Mouse (Mus musculus): ENCODE measurements at regions not wholly inside any gene's neighbourhood (a gene's known extent, or its start where the extent isn't known, plus 50 kb on each side); places are given as distances from the start of the nearest gene placed in this dataset.

GRCm38 (mm10) chr7:68907867-68908266 is 158.8 kb upstream of the Arrdc4 start:
- H3K27ac ChIP-seq (ENCODE audit: insufficient read depth, low read length) = no peak overlapping the region
- no peak overlapping the region for H3K9ac ChIP-seq (ENCODE audit: low read depth, poor library complexity, severe bottlenecking)
- TF ChIP-seq EP300 (IDR thresholded peaks at IDR 0.05; ENCODE audit: insufficient read depth, low read depth, low read length) (no peak), POLR2A (IDR thresholded peaks at IDR 0.05; ENCODE audit: insufficient read depth, low read length) (no peak), CTCF (IDR thresholded peaks at IDR 0.05; ENCODE audit: low read depth, low read length) (no peak)
- H3K36me3 ChIP-seq (ENCODE audit: control insufficient read depth, insufficient read depth, low read length, poor library complexity, severe bottlenecking) = no peaks in the 10 kb centered on the region
- H3K27me3 ChIP-seq (ENCODE audit: control insufficient read depth, insufficient read depth, low read length, poor library complexity, severe bottlenecking) = no peaks in the 10 kb centered on the region
- no peak overlapping the region for H3K4me3 ChIP-seq (ENCODE audit: low read depth, low read length)
- no peaks in the 10 kb centered on the region for H3K4me1 ChIP-seq (ENCODE audit: control insufficient read depth, insufficient read depth, low read length)
- no peaks in the 10 kb centered on the region for H3K9me3 ChIP-seq (replicated peaks; ENCODE audit: control insufficient read depth, insufficient read depth, low read length, poor library complexity, severe bottlenecking)

- Histone ChIP-seq H3K27ac (ENCODE audit: insufficient read depth, low read length) (no peak overlapping the region), H3K9ac (ENCODE audit: low read depth, poor library complexity, severe bottlenecking) (no peak overlapping the region), H3K36me3 (ENCODE audit: control insufficient read depth, insufficient read depth, low read length, poor library complexity, severe bottlenecking) (no peaks in the 10 kb centered on the region)
These were observed 157.8 kb upstream of the Arrdc4 start for GRCm38 (mm10) chr7:68906771-68907395.

DNA sequence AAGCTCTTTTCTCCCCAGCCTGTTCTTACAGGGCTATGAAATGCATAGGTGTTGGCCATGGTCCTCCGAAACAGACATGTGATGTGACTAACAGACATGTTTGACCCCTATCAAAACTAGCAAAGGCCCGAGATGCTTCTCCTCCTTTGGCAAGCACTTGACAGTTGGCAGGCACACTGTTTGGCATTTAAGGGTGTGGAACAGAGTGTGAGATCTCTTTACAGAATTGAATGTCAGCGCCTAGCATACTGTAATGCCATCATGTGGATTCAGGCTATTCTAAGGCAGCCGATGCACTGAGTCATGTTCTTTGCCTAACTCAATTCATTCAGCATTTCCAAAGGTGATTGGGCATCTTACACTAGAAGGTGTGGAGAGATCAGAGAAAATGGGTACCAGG is 156.8 kb upstream of the Arrdc4 start:
- no peak for TF ChIP-seq EP300 (IDR thresholded peaks at IDR 0.05; ENCODE audit: insufficient read depth, low read depth, low read length)
- TF ChIP-seq POLR2A (IDR thresholded peaks at IDR 0.05; ENCODE audit: insufficient read depth, low read length) = no peak
- TF ChIP-seq CTCF (IDR thresholded peaks at IDR 0.05; ENCODE audit: low read depth, low read length) = no peak
- H3K27ac ChIP-seq (ENCODE audit: insufficient read depth, low read length) = no peak overlapping the region
- H3K4me1 ChIP-seq (ENCODE audit: control insufficient read depth, insufficient read depth, low read length) = no peaks in the 10 kb centered on the region
- H3K9ac ChIP-seq (ENCODE audit: low read depth, poor library complexity, severe bottlenecking) = no peak overlapping the region
- H3K36me3 ChIP-seq (ENCODE audit: control insufficient read depth, insufficient read depth, low read length, poor library complexity, severe bottlenecking) = no peaks in the 10 kb centered on the region
- H3K27me3 ChIP-seq (ENCODE audit: control insufficient read depth, insufficient read depth, low read length, poor library complexity, severe bottlenecking) = no peaks in the 10 kb centered on the region
- H3K4me3 ChIP-seq (ENCODE audit: low read depth, low read length) = no peak overlapping the region
- H3K9me3 ChIP-seq (replicated peaks; ENCODE audit: control insufficient read depth, insufficient read depth, low read length, poor library complexity, severe bottlenecking) = no peaks in the 10 kb centered on the region

More at GRCm38 (mm10) chr7:68906771-68907395, 157.8 kb upstream of the Arrdc4 start:
- TF ChIP-seq POLR2A (IDR thresholded peaks at IDR 0.05; ENCODE audit: insufficient read depth, low read length) (no peak), CTCF (IDR thresholded peaks at IDR 0.05; ENCODE audit: low read depth, low read length) (no peak), EP300 (IDR thresholded peaks at IDR 0.05; ENCODE audit: insufficient read depth, low read depth, low read length) (no peak)
- Histone ChIP-seq H3K4me3 (ENCODE audit: low read depth, low read length) (no peak overlapping the region), H3K4me1 (ENCODE audit: control insufficient read depth, insufficient read depth, low read length) (no peaks in the 10 kb centered on the region), H3K27me3 (ENCODE audit: control insufficient read depth, insufficient read depth, low read length, poor library complexity, severe bottlenecking) (no peaks in the 10 kb centered on the region), H3K9me3 (replicated peaks; ENCODE audit: control insufficient read depth, insufficient read depth, low read length, poor library complexity, severe bottlenecking) (no peaks in the 10 kb centered on the region)

GRCm38 (mm10) chr7:68886173-68886572 is 137.1 kb upstream of the Arrdc4 start:
- Histone ChIP-seq H3K27me3 (ENCODE audit: control insufficient read depth, insufficient read depth, low read length, poor library complexity, severe bottlenecking) (no peaks in the 10 kb centered on the region), H3K36me3 (ENCODE audit: control insufficient read depth, insufficient read depth, low read length, poor library complexity, severe bottlenecking) (no peaks in the 10 kb centered on the region), H3K27ac (ENCODE audit: insufficient read depth, low read length) (no peak overlapping the region), H3K9me3 (replicated peaks; ENCODE audit: control insufficient read depth, insufficient read depth, low read length, poor library complexity, severe bottlenecking) (no peaks in the 10 kb centered on the region; the same call in 1 of the 2 replicates), H3K9ac (ENCODE audit: low read depth, poor library complexity, severe bottlenecking) (no peak overlapping the region), H3K4me1 (ENCODE audit: control insufficient read depth, insufficient read depth, low read length) (no peaks in the 10 kb centered on the region), H3K4me3 (ENCODE audit: low read depth, low read length) (no peak overlapping the region)
- TF ChIP-seq POLR2A (IDR thresholded peaks at IDR 0.05; ENCODE audit: insufficient read depth, low read length) (no peak), CTCF (IDR thresholded peaks at IDR 0.05; ENCODE audit: low read depth, low read length) (no peak), EP300 (IDR thresholded peaks at IDR 0.05; ENCODE audit: insufficient read depth, low read depth, low read length) (no peak)

- H3K27ac ChIP-seq (ENCODE audit: insufficient read depth, low read length) = no peak overlapping the region
- H3K4me3 ChIP-seq (ENCODE audit: low read depth, low read length) = no peak overlapping the region
- H3K9me3 ChIP-seq (replicated peaks; ENCODE audit: control insufficient read depth, insufficient read depth, low read length, poor library complexity, severe bottlenecking) = no peaks in the 10 kb centered on the region
- H3K9ac ChIP-seq (ENCODE audit: low read depth, poor library complexity, severe bottlenecking) = no peak overlapping the region
- no peaks in the 10 kb centered on the region for H3K36me3 ChIP-seq (ENCODE audit: control insufficient read depth, insufficient read depth, low read length, poor library complexity, severe bottlenecking)
- TF ChIP-seq EP300 (IDR thresholded peaks at IDR 0.05; ENCODE audit: insufficient read depth, low read depth, low read length) = no peak
- no peak for TF ChIP-seq CTCF (IDR thresholded peaks at IDR 0.05; ENCODE audit: low read depth, low read length)
- TF ChIP-seq POLR2A (IDR thresholded peaks at IDR 0.05; ENCODE audit: insufficient read depth, low read length) = no peak
- no peaks in the 10 kb centered on the region for H3K4me1 ChIP-seq (ENCODE audit: control insufficient read depth, insufficient read depth, low read length)
- H3K27me3 ChIP-seq (ENCODE audit: control insufficient read depth, insufficient read depth, low read length, poor library complexity, severe bottlenecking) = no peaks in the 10 kb centered on the region
These were observed 124.0 kb upstream of the Arrdc4 start for GRCm38 (mm10) chr7:68873008-68873407.

- no peak overlapping the region for H3K27ac ChIP-seq (ENCODE audit: insufficient read depth, low read length)
- H3K36me3 ChIP-seq (ENCODE audit: control insufficient read depth, insufficient read depth, low read length, poor library complexity, severe bottlenecking) = no peaks in the 10 kb centered on the region
- no peaks in the 10 kb centered on the region for H3K27me3 ChIP-seq (ENCODE audit: control insufficient read depth, insufficient read depth, low read length, poor library complexity, severe bottlenecking)
- H3K4me3 ChIP-seq (ENCODE audit: low read depth, low read length) = no peak overlapping the region
- H3K4me1 ChIP-seq (ENCODE audit: control insufficient read depth, insufficient read depth, low read length) = no peaks in the 10 kb centered on the region
- no peaks in the 10 kb centered on the region for H3K9me3 ChIP-seq (replicated peaks; ENCODE audit: control insufficient read depth, insufficient read depth, low read length, poor library complexity, severe bottlenecking)
- H3K9ac ChIP-seq (ENCODE audit: low read depth, poor library complexity, severe bottlenecking) = no peak overlapping the region
- no peak for TF ChIP-seq CTCF (IDR thresholded peaks at IDR 0.05; ENCODE audit: low read depth, low read length)
- TF ChIP-seq EP300 (IDR thresholded peaks at IDR 0.05; ENCODE audit: insufficient read depth, low read depth, low read length) = no peak
- TF ChIP-seq POLR2A (IDR thresholded peaks at IDR 0.05; ENCODE audit: insufficient read depth, low read length) = no peak
These were observed 115.4 kb upstream of the Arrdc4 start for GRCm38 (mm10) chr7:68864322-68865031.
